Mouse (Mus musculus) E14TG2a.4 (cell line): ENCODE data around the gene Hmgcl.
"Not testable (repeated sequence)": the region's sequence is repeated elsewhere in the genome, so short reads cannot be mapped to it uniquely, and the experiment has no call there.

Experiments
- CTCF ChIP-seq: conservative IDR thresholded peaks from 2 replicates; pipeline ENCODE4 v1.5.1; 2014; ENCODE audit warnings: low read length
- POU5F1 ChIP-seq: IDR thresholded peaks from 2 replicates; pipeline ENCODE4 v1.6.1; 2014; ENCODE audit warnings: low read length, borderline replicate concordance

- not testable (repeated sequence) for TF ChIP-seq CTCF, POU5F1
Measured at GRCm38 (mm10) chr4:135980223-135980622, 34.0 kb downstream of the Hmgcl start.
